ENCODE assay signal across 7 mouse cellular contexts in the genomic region with DNA sequence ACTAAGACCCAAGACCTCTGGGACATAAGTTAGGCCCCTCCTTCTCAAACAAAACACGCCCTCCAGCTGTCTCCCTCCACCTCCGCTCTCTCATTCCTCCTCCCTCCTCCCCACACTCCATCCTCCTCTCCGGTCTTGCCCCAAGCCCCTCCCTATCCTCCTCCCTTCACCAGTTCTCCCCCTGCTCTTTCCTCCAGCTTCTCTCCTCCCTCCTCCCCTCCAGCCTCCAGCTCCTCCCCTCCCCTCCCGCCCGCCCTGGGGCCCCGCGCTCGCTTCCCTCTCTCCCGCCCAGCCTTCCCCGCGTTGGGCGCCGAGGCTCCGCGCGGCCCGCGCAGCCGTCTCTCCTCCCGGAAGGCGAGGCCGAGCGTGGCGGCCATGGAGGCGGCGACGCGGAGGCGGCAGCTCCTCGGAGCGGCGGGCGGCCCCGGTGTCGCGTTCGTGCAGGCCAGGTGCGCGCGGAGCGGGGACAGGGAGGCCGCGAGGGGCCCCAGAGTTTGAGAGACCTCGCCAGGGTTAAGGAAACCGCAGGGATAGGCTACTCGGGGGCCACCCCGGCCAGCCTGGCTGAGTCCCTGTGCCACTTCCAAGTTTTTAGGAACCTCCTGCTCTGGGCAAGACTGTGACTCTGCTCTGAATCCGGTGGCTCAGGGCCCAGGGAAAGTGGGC. TPM values are rescaled to one million over a fixed set of nuclear protein-coding genes. Genes with fewer than 3 reads are reported as not detected.
DNase-seq lines count a peak whose midpoint lies in the region; ATAC-seq lines count a peak whose summit lies in the region.

A gene (plus strand): TSS at position 280 of the 666 bp plus-strand sequence.

- H3K9me3 ChIP-seq in intestine, embryonic 14.5 days (ENCODE audit: control insufficient read depth, low read length), result no peaks in the 10 kb centered on the region

- H3K27me3 ChIP-seq in intestine, embryonic 14.5 days (replicated peaks; ENCODE audit: control insufficient read depth, insufficient read depth, low read length), result no peaks in the 10 kb centered on the region

- peak; percentile 84 for ATAC-seq in intestine, embryonic 14.5 days (replicated peaks; ENCODE audit: low FRiP score, low TSS enrichment, low read depth)

- intact Hi-C loops in left cerebral cortex, postnatal 25 days (cut with DNase I), result no loop called here

- peak within 1 kb of the TSS; percentile 71 for H3K4me3 ChIP-seq in intestine, embryonic 14.5 days (ENCODE audit: low read depth, low read length)

- H3K9ac ChIP-seq in intestine, embryonic 14.5 days (ENCODE audit: low read length), result peak within 1 kb of the TSS; percentile 83

- H3K36me3 ChIP-seq in intestine, embryonic 14.5 days (ENCODE audit: control insufficient read depth, insufficient read depth, low read length), result 0 out of 2 replicates have a peak, but pooled peaks cover 3% of the 10 kb centered on the region

- under 1% methylated on average over 47 of the region's 48 CpGs for WGBS in intestine, embryonic 14.5 days

- H3K4me2 ChIP-seq in intestine, embryonic 14.5 days (ENCODE audit: low read length), result peak within 1 kb of the TSS; percentile 92

- peak; percentile 89 for DNase-seq in adrenal gland, adult 2 months
- peak; percentile 91 for DNase-seq in embryo, embryonic 10 days (ENCODE audit: low spot score)
- DNase-seq in gastrocnemius, postnatal 25 days, result peak; percentile 84
- peak; percentile 86 for DNase-seq in intestine, embryonic 14.5 days (ENCODE audit: low spot score)
- peak; percentile 68 to 70 for DNase-seq in left cerebral cortex, postnatal 25 days (ENCODE audit: low spot score in 2 of 2)
- DNase-seq in mesoderm, embryonic 11.5 days (ENCODE audit: low read depth, low spot score), result peak; percentile 86
- peak; percentile 61 for DNase-seq in spleen, adult 12 weeks (ENCODE audit: low spot score)

- peak within 1 kb of the TSS; percentile 89 for H3K27ac ChIP-seq in intestine, embryonic 14.5 days (ENCODE audit: low read depth)

- peaks cover 13% of the 10 kb centered on the region for H3K4me1 ChIP-seq in intestine, embryonic 14.5 days (replicated peaks; ENCODE audit: control insufficient read depth, insufficient read depth, low read length)

RNA-seq across cellular contexts. Expression of the gene that starts here (rescaled TPM):
- 10 to 100 TPM; 20.0 to 20.2 TPM for total RNA-seq in adrenal gland, adult 2 months (2021)
- polyA plus RNA-seq in adrenal gland, adult 2 months (2012; rRNA removed), result 65.3 and 68.9 TPM in 2 replicates
- total RNA-seq in gastrocnemius, postnatal 25 days (2021), result 10 to 100 TPM; 10.7 to 11.9 TPM
- polyA plus RNA-seq in intestine, embryonic 14.5 days (2014; fragmentation: Nextera tagmentation; extraction: Ambion mirVana), result 30.6 and 31.3 TPM in 2 replicates
- total RNA-seq in left cerebral cortex, postnatal 25 days (2021), result 10 to 100 TPM in 1 of 2 experiments, 1 to 10 TPM in 1; 9.2 to 10.5 TPM

Comparison
In these comparisons a context has a peak if more than half of its experiments do, and no peak if none do; other contexts are left out.
1. Peak in every context shown above with its lines: DNase-seq, ATAC-seq, H3K4me3 ChIP-seq and H3K27ac ChIP-seq.